Mouse (Mus musculus): ENCODE data around the gene Sct. TPM values are rescaled to one million over a fixed set of nuclear protein-coding genes. Genes with fewer than 3 reads are reported as not detected.

Sct gene
- 0.88 and 1.5 TPM in 2 replicates for polyA plus RNA-seq (2015; fragmentation: Nextera tagmentation; extraction: Ambion mirVana)

DNA sequence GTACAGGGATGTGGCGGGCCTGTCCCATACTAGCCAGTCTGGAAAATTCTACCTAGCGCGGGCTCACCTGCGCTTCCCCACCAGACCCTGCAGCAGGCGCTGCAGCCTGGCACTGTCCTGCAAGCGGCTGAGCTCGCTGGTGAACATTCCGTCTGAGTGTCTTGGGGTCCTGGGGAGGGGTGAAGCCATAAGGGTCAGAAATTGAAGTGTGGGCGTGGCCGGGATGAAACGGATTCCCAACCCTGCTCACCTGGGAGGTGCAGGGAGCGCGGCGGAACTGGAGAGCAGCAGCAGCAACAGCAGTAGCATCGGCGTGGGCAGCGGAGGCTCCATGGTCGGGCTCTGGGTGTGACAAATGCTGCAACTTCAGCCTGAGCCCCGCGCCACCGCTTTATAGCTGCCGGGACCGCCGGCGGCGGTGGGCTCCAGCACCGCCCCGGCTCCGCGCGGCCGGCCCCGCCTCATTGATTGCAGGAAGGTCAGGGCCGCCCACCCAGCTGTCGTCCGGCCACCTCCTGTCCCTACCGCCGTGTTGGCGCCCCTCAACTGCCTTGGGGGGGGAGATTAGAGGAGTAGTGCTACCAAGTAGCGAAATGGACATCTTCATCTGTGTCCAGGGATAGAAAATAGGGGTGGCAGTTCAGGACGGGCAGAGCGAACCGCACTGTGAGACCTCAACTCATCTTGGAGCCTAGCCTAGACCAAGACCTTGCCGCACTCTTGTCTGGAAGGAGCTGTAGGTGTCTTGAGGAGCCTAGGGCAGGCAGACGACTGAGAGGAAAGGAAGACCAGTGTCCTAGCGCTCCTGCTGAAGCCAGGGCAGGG is at the start of gene Sct:
Gene Sct (minus strand): TSS at position 368 of the 825 bp plus-strand sequence.
- H3K27ac ChIP-seq (replicated peaks), result no peak within 1 kb of the TSS

DNA sequence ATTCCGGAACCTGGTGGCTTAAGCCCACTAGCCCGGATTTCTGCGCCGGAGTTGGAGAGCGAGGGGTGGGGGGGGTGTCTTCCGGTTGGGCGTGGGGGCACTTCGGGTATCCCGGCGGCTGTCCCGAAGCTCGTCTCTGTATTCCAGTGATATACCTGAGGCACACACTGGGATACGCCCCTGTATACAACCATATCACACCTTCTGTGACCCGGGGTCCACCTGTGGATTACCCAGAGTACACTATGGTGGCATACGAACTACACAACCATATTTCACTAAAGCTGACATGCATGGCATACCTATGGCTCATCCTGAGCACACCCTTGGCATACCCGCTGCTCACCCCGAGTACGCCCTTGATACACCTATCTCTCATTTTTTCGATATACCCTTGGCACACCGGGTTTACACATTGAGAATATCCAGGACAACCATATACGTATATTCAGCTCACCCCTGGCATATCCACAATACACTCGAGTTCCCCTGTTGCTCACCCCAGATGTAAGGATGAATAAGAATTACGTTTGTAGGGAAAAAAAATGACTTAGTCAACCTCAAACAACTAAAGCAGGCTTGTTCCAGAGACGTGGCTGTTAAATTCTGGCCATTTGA is 49.5 kb upstream of the Sct start:
- Histone ChIP-seq H3K27me3 (replicated peaks) (no peaks in the 10 kb centered on the region), H3K4me3 (peak overlapping the region; percentile 68), H3K36me3 (peaks cover 22% of the 10 kb centered on the region), H3K27ac (replicated peaks) (peak overlapping the region; percentile 97), H3K4me2 (peak overlapping the region; percentile 99), H3K4me1 (peaks cover 26% of the 10 kb centered on the region), H3K9ac (peak overlapping the region; percentile 97), H3K9me3 (no peaks in the 10 kb centered on the region)
- no peak for ATAC-seq (ENCODE audit: extremely low read depth, insufficient number of reproducible peaks, low FRiP score, low TSS enrichment)
- 17% methylated on average over 24 of the region's 24 CpGs for WGBS

More for the DNA sequence above, at the start of gene Sct:
- Histone ChIP-seq H3K4me2 (peak within 1 kb of the TSS; percentile 84), H3K4me3 (peak within 1 kb of the TSS; percentile 55), H3K9me3 (no peaks in the 10 kb centered on the region), H3K27me3 (replicated peaks) (peaks cover 35% of the 10 kb centered on the region), H3K4me1 (peaks cover 12% of the 10 kb centered on the region), H3K9ac (peak within 1 kb of the TSS; percentile 73), H3K36me3 (no peaks in the 10 kb centered on the region)
- no peak for ATAC-seq (ENCODE audit: extremely low read depth, insufficient number of reproducible peaks, low FRiP score, low TSS enrichment)
- 3% methylated on average over 46 of the region's 46 CpGs for WGBS

DNA sequence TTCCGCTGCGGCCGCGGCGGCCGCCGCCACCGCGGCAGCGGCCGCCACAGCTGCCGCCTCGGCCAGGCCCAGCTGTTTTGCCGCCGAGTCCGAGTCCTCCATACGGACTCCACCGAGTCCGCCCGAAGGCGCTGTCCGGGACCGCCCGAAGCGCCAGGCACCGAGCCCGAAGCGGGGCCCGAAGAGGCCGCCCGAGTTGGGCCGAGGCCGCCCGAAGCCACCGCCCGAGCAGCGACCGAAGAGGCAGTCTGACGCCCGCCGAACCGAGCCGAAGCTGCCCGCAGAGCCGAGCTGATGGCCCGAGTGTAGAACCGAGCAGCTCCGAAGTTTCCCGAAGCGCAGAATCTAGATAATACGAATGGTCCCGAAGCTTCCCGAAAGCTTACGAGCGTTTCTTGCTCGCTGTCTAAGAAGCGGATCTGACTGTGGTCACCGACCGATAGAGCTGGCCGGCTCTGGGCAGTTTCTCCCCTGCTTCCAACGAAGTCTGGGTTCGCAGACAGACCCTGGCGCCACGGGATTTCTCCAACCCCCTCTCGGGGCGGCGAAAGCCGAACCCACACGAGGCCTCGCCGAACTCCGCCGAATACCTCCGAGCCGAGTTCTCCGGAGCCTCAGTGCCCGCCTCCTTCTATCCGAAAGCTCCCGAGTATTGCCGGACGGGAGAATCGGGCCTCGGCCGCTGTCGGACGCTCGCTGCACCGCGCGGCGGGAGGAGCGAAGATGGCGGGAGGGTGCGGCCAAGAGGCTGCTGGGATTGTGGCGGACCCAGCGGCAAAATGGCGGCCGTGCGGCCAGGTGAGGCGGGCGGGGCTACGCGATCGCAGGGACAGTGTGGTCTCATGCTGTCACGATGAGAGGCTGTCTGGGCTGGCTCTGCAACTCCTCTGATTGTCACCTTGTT is 48.8 kb upstream of the Sct start, which contains the start of the genes Deaf1 and Tmem80:
Gene Deaf1 (minus strand): TSS at position 222 of the 904 bp plus-strand sequence.
Gene Tmem80 (plus strand): TSS at position 271 of the 904 bp plus-strand sequence.
- peak; percentile 92 for ATAC-seq (ENCODE audit: extremely low read depth, insufficient number of reproducible peaks, low FRiP score, low TSS enrichment)
- Histone ChIP-seq H3K4me3 (peak within 1 kb of the TSS; percentile 68), H3K9me3 (no peaks in the 10 kb centered on the region), H3K4me1 (peaks cover 26% of the 10 kb centered on the region), H3K4me2 (peak within 1 kb of the TSS; percentile 99), H3K27me3 (replicated peaks) (no peaks in the 10 kb centered on the region), H3K36me3 (peaks cover 22% of the 10 kb centered on the region), H3K9ac (peak within 1 kb of the TSS; percentile 97), H3K27ac (replicated peaks) (peak within 1 kb of the TSS; percentile 97)
- WGBS, result under 1% methylated on average over 96 of the region's 105 CpGs

DNA sequence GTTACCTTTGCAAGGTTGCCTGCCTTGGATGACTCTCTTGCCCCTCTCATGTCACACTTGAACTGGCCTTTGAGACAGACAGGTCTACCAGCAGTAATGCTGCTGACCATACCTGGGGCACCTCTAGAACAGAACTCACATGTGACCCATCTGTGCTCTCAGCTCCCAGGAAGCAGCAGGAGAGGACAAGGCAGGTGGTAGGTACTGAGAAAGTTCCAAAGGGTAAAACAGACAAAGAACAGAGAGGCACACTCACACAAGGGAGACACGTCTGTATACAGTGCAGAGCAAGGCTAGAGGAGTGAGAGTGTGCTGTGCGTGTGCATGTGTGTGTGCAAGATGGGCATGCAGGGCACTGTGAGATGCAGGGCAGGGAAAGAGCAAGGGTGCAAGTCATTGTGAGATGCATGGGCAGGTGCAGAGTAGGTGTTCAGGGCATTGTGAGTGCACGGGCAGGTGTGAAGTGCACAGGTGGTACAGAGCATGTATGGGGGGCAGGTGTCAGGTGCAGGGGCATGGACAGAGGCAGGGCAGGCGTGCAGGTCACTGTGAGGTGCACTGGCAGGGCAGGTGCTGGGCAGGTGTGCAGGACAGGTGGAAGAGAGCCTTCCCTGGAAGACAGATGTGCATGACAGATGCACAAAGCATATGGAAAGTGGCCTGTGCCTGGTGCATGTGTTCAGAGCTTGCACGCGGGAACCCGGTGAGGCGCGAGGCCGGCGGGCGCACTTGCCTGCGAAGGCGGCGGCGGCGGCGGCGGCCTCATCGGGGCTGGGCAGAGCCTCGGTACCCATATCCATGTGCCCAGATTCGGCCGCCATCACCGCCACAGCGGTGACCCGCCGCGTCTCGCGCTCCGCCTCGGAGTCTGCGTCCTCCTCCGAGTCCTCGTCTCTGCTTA is 47.9 kb upstream of the Sct start:
- peak overlapping the region; percentile 68 for H3K4me3 ChIP-seq
- peak overlapping the region; percentile 99 for H3K4me2 ChIP-seq
- no peaks in the 10 kb centered on the region for H3K9me3 ChIP-seq
- peaks cover 28% of the 10 kb centered on the region for H3K36me3 ChIP-seq
- ATAC-seq (ENCODE audit: extremely low read depth, insufficient number of reproducible peaks, low FRiP score, low TSS enrichment), result peak; percentile 17
- H3K27ac ChIP-seq (replicated peaks), result peak overlapping the region; percentile 97
- peak overlapping the region; percentile 97 for H3K9ac ChIP-seq
- no peaks in the 10 kb centered on the region for H3K27me3 ChIP-seq (replicated peaks)
- H3K4me1 ChIP-seq, result peaks cover 26% of the 10 kb centered on the region
- 6% methylated on average over 34 of the region's 35 CpGs for WGBS

DNA sequence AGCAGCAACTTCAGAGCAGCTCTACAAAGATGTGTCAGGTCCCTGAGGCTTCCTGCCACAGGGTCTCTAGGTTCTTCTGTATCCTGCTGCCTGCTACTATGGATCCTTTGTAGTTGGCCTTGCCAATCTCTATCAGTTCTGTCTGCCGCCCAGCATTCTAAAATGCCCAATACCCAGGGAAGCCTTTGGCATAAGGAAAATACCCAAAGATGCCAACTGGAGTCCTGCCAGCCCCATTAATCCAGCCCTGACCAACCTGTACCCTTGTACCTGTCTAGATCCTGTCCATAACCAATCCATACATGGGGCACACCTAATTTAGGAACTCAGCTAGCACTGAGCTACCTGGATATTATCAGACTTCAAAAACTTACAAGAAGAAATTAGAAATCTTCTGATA is 45.8 kb upstream of the Sct start:
- Histone ChIP-seq H3K4me3 (no peak overlapping the region), H3K36me3 (peaks cover 49% of the 10 kb centered on the region), H3K4me1 (peaks cover 26% of the 10 kb centered on the region), H3K27me3 (replicated peaks) (no peaks in the 10 kb centered on the region), H3K9ac (peak overlapping the region; percentile 52), H3K27ac (replicated peaks) (no peak overlapping the region), H3K4me2 (no peak overlapping the region), H3K9me3 (no peaks in the 10 kb centered on the region)
- ATAC-seq (ENCODE audit: extremely low read depth, insufficient number of reproducible peaks, low FRiP score, low TSS enrichment), result no peak
- 97% methylated on average over 1 of the region's 1 CpGs for WGBS

DNA sequence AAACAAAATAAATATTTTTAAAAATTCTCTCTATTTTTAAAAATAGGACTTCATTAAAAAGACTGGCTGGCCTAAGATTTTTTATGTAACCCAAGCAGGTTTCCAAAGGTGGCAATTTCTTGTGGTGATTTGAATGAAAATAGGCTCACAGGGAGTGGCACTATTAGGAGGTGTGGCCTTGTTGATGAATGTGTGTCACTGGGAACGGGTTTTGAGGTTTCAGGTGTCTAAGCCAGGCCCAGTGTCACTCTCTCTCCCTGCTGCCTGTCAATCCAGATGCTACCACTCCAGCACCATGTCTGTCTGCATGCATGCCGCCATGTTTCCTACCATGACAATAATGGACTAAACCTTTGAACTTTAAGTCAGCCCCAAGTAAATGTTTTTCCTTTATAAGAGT is 40.5 kb upstream of the Sct start:
- H3K36me3 ChIP-seq, result peaks cover 100% of the 10 kb centered on the region
- H3K4me3 ChIP-seq, result no peak overlapping the region
- WGBS, result 83% methylated on average over 2 of the region's 2 CpGs
- ATAC-seq (ENCODE audit: extremely low read depth, insufficient number of reproducible peaks, low FRiP score, low TSS enrichment), result no peak
- H3K27me3 ChIP-seq (replicated peaks), result no peaks in the 10 kb centered on the region
- no peak overlapping the region for H3K9ac ChIP-seq
- no peak overlapping the region for H3K27ac ChIP-seq (replicated peaks)
- H3K4me2 ChIP-seq, result no peak overlapping the region
- 0 out of 2 replicates have a peak, but pooled peaks cover 5% of the 10 kb centered on the region for H3K4me1 ChIP-seq
- no peaks in the 10 kb centered on the region for H3K9me3 ChIP-seq

DNA sequence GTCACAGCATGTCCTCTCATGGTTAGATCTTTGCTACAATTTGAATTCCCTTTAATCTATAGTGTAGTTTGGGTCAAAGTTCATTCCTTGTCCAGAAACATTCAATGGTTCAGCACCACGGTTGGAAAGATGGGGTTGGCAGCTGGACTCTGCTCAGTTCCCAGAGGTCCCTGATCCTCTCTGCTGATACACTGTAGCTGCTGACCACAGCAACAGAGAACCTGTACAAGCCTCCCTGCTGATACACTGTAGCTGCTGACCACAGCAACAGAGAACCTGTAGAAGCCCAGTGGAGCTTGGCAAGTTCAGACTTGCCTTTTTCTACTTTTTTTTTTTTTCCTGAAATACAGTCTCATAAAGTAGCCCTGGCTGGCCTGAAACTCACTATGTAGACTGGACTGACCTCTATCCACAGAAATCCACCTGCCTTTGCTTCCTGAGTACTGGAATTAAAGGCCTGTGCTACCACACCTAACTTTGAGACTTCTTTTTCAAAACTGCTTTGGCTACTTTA is 38.7 kb upstream of the Sct start:
- H3K9ac ChIP-seq, result no peak overlapping the region
- no peaks in the 10 kb centered on the region for H3K9me3 ChIP-seq
- no peak overlapping the region for H3K4me3 ChIP-seq
- 72% methylated on average over 1 of the region's 1 CpGs for WGBS
- no peaks in the 10 kb centered on the region for H3K27me3 ChIP-seq (replicated peaks)
- peaks cover 99% of the 10 kb centered on the region for H3K36me3 ChIP-seq
- H3K4me1 ChIP-seq, result 0 out of 2 replicates have a peak, but pooled peaks cover 5% of the 10 kb centered on the region
- H3K4me2 ChIP-seq, result no peak overlapping the region
- no peak overlapping the region for H3K27ac ChIP-seq (replicated peaks)
- ATAC-seq (ENCODE audit: extremely low read depth, insufficient number of reproducible peaks, low FRiP score, low TSS enrichment), result no peak

DNA sequence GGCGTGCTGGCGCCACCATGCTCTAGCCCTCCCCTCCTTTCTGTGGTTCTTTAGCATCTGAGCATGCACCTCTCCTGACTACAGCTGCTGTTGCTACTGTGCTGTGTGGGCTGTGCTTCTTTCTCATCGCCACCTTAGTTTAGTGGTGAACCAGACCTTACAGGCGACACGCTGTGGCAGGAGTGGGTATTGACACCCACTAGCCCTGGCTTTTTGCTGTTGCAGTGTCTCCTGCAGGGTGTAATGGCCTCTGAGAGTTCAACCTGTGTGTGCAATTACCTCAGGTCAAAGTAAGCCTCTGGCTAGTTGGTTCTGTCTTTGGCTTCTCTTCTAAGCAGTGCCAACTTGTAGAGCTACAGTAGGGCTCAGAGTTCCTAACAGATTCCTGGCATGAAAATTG is 37.0 kb upstream of the Sct start:
- no peaks in the 10 kb centered on the region for H3K27me3 ChIP-seq (replicated peaks)
- H3K4me2 ChIP-seq, result no peak overlapping the region
- no peak overlapping the region for H3K27ac ChIP-seq (replicated peaks)
- H3K4me1 ChIP-seq, result 0 out of 2 replicates have a peak, but pooled peaks cover 5% of the 10 kb centered on the region
- WGBS, result 75% methylated on average over 5 of the region's 5 CpGs
- H3K4me3 ChIP-seq, result no peak overlapping the region
- H3K36me3 ChIP-seq, result peaks cover 99% of the 10 kb centered on the region
- H3K9me3 ChIP-seq, result no peaks in the 10 kb centered on the region
- ATAC-seq (ENCODE audit: extremely low read depth, insufficient number of reproducible peaks, low FRiP score, low TSS enrichment), result no peak
- no peak overlapping the region for H3K9ac ChIP-seq

DNA sequence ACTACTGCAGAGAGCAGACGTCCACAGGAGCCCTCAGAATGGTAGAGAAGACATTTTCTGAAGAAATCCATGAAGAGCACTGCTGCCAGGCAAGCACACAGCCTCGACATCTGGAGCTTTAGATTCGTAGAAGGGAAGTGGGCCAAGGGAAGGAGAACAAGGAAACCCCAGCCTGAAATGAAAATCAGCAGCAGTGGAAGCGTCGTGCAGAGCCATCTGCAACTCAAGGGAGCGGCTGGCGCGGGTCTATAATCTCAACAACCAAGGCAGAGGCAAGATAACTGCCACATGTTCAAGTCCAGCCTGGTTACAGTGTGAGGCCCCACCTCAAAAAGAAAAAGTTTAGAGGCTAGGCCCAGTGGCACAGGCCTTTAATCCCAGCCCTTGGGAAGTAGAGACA is 36.1 kb upstream of the Sct start:
- Histone ChIP-seq H3K9ac (no peak overlapping the region), H3K4me1 (0 out of 2 replicates have a peak, but pooled peaks cover 5% of the 10 kb centered on the region), H3K9me3 (no peaks in the 10 kb centered on the region), H3K27ac (replicated peaks) (no peak overlapping the region), H3K36me3 (peaks cover 99% of the 10 kb centered on the region), H3K4me2 (no peak overlapping the region), H3K27me3 (replicated peaks) (no peaks in the 10 kb centered on the region), H3K4me3 (no peak overlapping the region)
- 79% methylated on average over 8 of the region's 8 CpGs for WGBS
- no peak for ATAC-seq (ENCODE audit: extremely low read depth, insufficient number of reproducible peaks, low FRiP score, low TSS enrichment)

DNA sequence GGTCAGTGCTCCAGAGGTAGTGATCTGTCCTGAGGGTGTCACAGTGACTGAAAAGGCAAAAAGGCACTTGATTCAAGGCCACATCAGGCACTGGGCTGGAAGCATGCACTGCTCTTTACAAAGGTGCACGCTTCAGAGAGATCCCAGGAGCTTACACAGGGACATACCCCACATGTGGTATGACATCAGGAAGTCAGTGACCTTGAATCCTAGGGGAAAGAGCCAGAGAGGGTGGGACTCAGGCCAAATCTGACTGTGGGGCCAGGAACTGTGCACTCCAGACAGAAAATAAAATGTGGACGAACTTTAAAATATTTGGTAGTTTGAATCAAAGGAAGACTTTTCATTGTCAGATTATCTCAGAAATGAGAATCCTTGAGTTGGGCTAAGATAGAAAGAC is 35.5 kb upstream of the Sct start:
- no peak overlapping the region for H3K4me2 ChIP-seq
- H3K4me1 ChIP-seq, result 0 out of 2 replicates have a peak, but pooled peaks cover 4% of the 10 kb centered on the region
- no peak for ATAC-seq (ENCODE audit: extremely low read depth, insufficient number of reproducible peaks, low FRiP score, low TSS enrichment)
- no peak overlapping the region for H3K27ac ChIP-seq (replicated peaks)
- H3K27me3 ChIP-seq (replicated peaks), result no peaks in the 10 kb centered on the region
- H3K9ac ChIP-seq, result 0 out of 2 replicates have a peak overlapping the region, but pooled peaks have one; percentile 28
- peaks cover 99% of the 10 kb centered on the region for H3K36me3 ChIP-seq
- no peak overlapping the region for H3K4me3 ChIP-seq
- no peaks in the 10 kb centered on the region for H3K9me3 ChIP-seq
- 79% methylated on average over 2 of the region's 2 CpGs for WGBS
